Mouse (Mus musculus) liver, adult (tissue): ENCODE measurements around the gene Vmn1r41.

Experiments
- GATA4 ChIP-seq: IDR thresholded peaks from 2 replicates; pipeline ENCODE4 v1.6.1; 2014; ENCODE audit warnings: mild to moderate bottlenecking, low read length; ENCODE audit not compliant: insufficient replicate concordance

Vmn1r41 gene

DNA sequence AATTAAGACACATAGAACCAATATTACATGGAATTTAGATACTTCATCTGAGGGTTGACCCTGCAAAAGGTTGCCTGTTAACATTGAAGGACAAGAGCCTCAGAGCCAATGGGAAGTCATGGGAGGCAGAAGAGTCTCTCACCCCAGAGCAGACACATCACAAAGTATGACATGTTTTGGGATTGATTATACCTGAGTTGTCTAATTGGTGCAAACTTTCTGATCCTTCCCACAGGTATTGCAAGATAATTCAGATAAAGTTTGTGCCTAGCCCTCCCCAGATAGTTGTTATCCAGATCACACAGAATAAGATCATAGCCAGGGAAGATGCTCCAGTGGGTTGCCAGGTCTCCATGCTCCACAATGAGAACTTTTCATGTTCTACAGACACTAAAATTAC is at the start of gene Vmn1r41:
Vmn1r41 (plus strand) TSS at position 301 of the 400 bp plus-strand sequence.
- TF ChIP-seq GATA4, result no peak

DNA sequence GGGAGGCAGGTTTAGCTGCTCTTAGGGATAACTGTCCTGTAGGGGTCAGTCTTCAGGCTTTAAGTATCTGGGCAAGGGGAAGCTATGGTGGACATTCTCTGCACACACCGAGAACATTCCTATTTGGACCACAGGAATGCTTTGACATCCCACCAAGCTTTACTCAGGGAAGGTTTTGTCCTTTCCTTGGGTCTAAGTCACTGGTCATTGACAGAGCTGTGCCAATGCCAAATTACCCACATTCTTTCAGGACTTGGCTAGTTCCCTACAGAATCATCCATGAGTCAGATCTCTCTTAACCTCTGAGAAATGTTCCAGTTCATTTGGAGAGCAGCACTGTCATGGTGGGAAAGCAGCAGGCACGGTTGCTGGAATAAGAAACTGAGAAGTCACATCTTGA is 33.9 kb upstream of the Vmn1r41 start:
- no peak for TF ChIP-seq GATA4

DNA sequence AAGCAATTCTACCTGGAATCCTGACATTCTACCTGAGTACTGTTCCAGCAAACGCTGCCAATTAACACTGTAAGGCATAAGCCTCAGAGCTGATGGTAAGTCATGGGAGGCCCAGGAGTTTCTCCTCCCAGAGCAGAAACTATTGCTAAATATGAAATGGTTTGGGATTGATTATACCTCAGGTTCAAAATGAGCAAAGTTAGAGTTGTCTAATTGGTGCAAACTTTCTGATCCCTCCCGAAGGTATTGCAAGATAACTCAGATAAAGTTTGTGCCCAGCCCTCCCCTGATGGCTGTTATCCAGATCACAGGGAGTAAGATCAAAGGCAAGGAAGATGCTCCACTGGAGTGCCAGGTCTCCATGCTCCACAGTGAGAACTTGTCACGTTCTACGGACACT is 33.3 kb upstream of the Vmn1r41 start, which contains the start of gene Vmn1r40:
Vmn1r40 (plus strand) TSS at position 301 of the 400 bp plus-strand sequence.
- TF ChIP-seq GATA4, result no peak

DNA sequence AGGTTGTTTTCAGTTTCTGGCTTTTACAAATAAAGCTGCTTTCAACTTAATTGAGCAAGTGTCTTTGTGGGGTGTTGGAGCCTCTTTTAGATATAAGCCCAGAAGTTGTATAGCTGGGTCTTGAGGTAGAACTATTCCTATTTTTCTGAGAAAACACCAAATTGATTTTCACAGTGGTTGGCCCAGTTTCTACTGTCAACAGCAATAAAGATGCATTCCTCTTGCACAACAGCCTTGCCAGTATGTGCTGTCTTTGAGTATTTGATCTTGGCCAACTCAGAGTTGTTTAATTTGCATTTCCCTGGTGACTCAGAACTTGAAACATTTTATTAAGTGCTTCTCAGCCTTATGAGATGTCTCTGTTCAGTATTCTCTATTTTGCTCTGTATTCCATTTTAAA is 22.5 kb upstream of the Vmn1r41 start:
- TF ChIP-seq GATA4, result no peak

DNA sequence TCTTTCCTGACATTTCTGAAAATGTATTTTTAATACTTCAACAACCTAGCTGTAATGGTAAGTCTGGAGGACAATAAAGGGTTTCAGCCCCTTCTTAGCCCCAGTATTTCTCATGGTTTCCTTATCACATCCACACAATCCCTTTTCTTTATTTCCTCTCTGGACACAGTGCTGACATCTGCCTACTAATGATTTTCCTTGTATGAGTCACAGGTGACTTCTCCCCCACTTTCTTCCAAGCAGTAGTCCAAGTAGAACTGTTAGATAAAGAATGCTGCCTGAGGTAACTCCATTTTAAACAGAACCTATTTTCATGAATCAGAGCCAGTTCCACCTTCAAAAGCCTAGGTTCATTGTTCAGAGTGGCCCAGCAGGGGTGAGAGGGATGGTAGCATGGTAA is 2.2 kb downstream of the Vmn1r41 start:
- TF ChIP-seq GATA4, result no peak

DNA sequence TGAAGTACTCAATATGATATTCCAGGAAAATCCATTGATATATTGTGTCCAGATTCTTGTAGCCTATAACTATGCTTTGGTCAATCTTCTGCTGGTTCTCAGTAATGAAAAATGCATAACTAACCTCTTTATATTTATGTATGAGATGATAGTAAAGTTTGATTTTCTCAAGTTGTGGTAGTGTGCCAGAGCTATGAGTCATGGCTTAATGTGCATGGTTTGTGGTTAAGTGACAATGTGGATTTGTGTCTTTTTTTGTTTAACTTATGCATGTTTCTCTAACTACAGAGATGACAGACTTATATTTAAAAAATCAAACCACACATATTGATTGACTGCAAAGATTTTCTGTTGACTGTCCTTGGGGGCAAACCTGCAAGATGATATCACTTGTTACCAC is 49.7 kb downstream of the Vmn1r41 start:
- TF ChIP-seq GATA4, result no peak
